Mouse (Mus musculus): ENCODE measurements around the gene Pik3cg. TPM values are rescaled to one million over a fixed set of nuclear protein-coding genes. Genes with fewer than 3 reads are reported as not detected.

The Pik3cg gene
- polyA plus RNA-seq, 3 experiments from 2014 or later: 22.5 to 29.8 (median 27.2) TPM

- ATAC-seq: no peak
These were observed 7.3 kb downstream of the Pik3cg start for GRCm38 (mm10) chr12:32201070-32201585.

DNA sequence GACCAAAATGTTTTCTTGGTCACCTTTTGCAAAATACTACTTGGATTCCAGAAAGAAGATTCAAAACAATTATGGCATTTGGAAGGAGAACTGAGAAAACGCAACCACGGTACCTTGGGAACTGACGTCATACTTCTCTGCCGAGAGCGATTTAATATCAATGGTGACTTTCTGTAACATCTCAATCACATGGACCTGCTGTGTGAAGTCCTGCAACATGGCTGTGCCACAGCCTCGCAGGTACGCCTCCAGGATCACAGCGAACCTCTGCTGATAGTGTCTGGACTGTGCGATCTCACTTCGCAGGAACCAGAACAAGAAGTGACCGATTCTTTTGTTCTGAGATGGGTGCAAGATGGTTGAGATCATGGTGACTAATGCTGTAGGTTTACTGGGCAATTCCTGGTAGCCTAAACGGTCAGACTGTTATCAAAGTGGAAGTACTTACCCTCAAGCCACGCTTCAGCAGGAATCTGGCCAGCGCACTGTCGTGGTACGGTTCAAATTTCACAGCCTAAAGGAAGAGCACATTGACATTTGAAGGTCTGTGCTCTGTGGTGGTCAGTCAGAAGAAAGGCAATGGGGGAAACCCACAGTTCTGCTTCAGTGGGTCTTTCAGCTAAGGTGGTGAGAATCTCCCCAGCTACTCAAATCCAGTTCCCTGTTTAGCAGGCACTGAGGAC is 7.9 kb downstream of the Pik3cg start:
- no peak for ATAC-seq

- no peak for ATAC-seq
These were observed 9.0 kb downstream of the Pik3cg start for GRCm38 (mm10) chr12:32199422-32199821.

GRCm38 (mm10) chr12:32198025-32198424 is 10.4 kb downstream of the Pik3cg start:
- no peak for ATAC-seq

DNA sequence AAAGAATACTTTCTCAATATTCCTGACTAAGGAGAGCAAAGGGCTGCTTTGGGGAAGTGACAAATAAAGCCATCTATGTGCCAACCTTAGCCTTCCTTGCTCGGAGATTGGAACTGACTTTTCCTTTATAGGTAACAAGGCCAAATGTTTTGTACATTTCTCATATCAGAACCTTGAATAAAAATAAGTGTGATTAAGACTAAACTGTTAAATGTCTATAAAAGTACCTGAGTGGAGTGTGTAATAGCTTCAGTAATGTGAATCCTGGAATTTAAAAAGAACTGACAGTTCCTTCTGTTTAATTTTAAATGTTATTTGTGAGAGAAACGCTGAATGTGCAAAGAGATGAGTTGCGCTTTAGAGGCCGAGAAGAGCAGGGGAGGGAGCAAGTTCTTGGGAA is 13.5 kb downstream of the Pik3cg start:
- no peak for ATAC-seq

DNA sequence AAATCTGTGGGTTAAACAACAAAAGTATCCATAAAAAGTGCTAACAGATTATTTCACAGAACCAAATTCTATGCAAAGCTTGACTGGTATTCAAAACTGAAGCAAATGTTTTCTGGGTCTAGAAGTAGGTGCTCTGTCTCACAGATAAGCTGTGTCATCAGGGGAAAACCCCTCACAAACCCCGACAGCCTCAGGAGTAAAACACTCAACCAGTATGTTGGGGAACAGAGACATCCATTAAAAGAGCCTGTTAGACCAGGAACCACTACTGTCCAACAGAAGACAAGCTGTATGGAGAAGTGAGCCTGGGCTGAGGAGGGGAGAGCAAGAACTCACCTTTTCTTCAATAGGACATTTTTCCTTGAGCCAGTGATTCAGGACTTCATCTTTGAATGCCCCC is 14.1 kb downstream of the Pik3cg start:
- ATAC-seq: no peak

DNA sequence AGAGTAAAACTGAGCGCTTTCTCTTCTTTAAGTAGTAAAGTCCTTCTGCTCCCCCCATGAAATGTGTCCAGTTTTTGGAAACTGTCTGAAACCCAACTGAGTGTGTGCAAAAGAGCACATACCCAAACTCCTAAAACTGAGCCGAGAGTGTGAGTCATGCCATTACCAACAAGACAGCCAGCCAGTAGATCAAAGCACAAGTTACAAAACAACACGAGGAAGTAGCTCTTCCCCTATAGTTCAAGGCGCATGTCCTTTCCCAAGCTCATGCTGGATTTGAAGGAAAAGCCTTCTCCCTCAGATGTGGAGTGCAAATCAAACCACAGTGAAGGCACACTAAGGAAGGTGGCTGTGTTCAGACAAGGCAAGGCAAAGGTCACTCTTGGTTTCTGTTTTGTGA is 17.5 kb downstream of the Pik3cg start:
- ATAC-seq: no peak

DNA sequence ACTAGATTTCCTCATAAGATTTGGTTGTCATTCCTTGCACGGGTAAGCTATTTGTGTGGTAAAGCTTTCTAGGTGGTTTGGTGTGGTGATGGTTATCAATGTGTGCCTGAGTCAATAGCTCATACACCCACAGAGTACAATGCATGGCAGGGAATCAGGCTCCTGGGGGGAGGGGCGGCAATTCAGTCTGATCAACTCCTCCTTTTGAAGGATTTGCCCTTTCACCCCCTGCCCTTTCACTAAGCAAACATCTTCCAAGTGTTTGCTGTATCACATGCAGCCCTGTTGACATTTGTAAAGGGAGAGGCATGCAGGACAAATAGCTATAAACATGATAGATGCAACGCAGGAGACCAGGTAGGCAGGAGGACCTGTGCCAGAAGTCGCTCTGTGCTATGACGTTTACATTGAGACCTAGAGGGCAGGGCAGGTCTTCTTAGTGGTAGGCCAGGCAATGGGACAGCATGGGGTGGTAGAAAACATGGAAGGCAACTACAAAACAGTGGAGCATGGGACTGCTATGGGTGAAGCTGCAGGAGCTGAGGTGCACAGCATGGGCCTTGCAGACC is 20.7 kb downstream of the Pik3cg start:
- no peak for ATAC-seq

DNA sequence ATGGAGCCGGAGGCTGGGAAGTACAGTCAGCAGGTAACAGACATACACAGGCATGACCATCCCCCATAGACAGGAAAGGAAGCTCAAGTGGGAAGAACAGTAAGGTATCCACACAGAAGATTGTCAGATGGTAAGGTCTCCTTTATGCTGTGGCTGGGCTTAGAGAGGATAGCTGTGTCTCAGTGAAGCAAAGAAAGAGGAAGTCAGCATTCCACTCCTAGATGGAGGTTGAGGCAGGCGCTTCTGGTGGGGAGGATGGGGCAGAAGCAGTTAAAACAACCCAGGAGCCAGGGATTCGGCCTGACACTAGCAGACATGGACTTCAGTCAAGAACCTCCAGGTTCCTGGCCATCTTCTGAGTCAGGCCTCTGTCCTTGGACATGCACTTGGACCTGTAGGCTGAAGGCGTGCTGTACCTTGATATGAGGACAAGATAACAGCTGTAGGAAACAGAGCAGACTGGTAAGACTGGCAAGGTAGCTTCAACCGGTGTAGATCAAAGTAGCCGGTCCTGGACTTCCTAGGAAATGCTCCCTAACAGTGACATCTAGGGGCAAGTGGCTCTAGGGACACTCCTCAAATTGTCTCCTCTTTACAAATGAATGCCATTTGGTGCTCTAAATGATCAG is 21.7 kb downstream of the Pik3cg start:
- ATAC-seq: no peak

DNA sequence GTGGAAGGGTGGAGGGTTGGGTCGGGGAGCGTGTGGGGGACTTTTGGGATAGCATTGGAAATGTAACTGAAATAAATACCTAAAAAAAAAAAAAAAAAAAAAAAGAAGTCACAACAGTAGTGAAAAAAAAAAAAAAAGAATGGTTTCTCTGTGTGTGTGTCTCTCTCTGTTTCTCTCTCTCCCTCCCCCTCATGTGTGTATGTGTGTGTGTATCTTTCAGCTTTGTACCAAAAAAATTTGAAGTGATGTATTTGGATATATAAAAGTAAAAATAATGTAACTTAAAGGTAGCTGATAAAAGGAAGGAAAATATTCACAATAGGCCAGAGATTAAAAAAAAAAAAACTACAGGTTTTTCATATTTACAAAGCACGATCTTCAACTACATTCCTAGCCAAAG is 23.6 kb downstream of the Pik3cg start:
- no peak for ATAC-seq

GRCm38 (mm10) chr12:32183584-32183983 is 24.9 kb downstream of the Pik3cg start:
- ATAC-seq: no peak

DNA sequence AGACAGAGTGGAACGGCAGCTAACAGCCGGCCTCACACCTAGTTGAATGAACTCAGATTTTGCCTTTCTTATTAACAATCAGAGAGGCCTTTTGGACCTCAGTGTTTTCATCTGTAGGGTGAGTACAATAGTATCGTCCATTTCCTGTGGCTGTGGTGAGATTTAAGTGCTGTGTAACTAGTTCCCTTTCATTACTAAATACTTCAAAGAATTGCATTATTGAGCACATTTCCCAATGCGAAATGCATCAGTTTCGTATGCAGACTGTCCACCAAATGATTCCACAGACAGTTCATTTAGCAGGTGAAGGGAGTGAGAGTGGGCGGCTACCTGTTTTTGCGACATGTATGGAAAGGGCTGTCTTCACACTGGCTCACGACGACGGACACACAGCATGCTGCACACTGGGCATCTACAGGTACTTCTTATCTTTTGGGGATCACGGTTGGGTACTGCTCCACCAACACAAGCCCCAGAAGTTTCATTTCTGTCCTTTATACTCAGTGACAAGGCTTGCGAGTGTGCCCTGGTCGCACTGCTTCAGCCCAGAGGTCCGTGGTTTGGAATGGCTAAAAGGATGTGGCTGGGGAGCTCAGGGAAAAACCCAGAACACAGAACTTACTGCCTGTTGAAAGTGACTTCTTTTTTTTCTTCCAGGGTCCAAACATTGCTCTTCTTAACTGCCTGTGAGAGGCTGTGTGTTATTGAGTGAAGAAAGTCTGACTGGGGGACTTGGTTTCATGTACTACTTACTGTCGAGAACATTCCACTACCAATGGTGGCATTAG is 25.6 kb downstream of the Pik3cg start:
- ATAC-seq: no peak

- no peak for ATAC-seq
These were observed 26.6 kb downstream of the Pik3cg start for GRCm38 (mm10) chr12:32181885-32182284.

GRCm38 (mm10) chr12:32174437-32174836 is 34.0 kb downstream of the Pik3cg start:
- ATAC-seq: no peak

GRCm38 (mm10) chr12:32172826-32173225 is 35.6 kb downstream of the Pik3cg start:
- no peak for ATAC-seq

DNA sequence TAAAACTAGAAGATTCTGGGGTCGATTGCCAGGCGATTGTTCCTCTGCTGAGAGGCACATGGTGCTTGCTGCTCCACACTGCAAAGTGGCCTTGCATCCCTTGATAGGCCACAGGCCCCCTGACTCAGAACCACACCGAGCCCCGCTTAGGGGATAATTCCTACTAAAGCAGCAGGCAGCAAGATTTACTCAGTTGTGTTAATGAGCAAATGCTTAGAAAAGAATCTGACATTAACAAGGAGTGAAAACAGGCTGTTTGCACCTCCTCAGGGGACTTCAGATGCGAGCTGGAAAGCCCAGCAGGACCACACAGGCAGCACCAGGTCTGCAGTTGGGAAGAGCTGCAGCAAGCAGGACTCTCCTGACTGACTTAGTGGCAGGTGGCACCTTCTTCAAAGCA is 39.3 kb downstream of the Pik3cg start:
- no peak for ATAC-seq

DNA sequence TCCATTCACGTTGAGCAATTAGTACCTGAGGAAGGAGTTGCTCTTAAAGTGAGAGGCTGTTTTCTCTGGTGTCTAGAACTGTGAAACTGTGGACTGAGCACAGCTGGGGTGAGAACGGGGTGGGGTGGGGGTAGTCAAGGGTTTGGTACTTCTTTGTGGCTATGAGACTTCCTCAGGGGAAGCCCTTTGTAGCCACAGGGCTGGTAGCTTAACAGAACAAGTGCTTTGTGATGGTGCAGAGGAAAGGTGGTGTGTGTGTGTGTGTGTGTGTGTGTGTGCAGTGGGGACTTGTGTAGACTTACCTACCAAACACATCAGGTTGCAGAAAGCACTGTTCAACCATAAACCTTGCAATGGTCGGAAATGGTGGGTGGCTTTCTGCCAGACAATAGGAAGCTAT is 39.7 kb downstream of the Pik3cg start:
- peak; percentile 83 for ATAC-seq

- no peak for ATAC-seq
These were observed 44.8 kb downstream of the Pik3cg start for GRCm38 (mm10) chr12:32163706-32164105.

GRCm38 (mm10) chr12:32158757-32159156 is 49.7 kb downstream of the Pik3cg start:
- ATAC-seq: no peak

GRCm38 (mm10) chr12:32146606-32147005 is 61.9 kb downstream of the Pik3cg start:
- no peak for ATAC-seq

DNA sequence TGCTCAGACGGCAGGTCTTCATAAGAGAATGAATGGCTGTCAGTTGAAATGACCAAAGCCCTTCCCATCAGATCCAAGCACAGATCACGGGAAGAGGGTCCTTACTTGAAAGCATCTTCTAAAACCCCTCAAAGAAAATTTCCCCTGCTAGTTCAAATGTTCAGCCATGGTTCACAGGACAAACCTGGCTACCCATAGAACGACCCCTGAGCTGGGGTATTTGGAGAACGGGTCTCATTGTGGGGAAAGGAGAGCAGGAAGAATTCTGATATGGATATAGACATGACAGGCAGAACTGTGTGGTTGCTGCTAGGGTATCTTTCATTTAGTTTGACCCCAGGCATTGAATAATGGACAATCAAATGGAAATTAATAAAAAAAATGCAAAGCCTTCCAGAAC is 62.8 kb downstream of the Pik3cg start:
- no peak for ATAC-seq

DNA sequence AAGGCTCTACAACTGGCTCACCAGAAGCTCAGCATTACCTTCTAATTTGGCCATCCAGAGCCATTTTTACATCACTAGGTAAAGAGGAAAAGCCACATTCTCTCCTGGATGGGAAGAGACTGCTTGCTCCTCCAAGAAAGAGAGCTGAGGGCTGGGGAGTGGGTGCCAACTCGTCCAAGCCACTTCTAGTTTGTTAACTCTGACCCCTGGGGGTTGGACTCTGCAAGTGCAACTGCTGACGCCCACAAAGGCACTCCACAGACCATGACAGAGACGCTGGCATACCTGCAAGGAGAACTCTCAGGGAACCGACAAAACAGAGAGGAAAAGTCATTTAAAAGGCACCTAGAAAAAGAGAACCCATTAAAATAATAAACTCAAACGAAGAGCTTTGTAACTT is 63.9 kb downstream of the Pik3cg start:
- ATAC-seq: peak; percentile 72

DNA sequence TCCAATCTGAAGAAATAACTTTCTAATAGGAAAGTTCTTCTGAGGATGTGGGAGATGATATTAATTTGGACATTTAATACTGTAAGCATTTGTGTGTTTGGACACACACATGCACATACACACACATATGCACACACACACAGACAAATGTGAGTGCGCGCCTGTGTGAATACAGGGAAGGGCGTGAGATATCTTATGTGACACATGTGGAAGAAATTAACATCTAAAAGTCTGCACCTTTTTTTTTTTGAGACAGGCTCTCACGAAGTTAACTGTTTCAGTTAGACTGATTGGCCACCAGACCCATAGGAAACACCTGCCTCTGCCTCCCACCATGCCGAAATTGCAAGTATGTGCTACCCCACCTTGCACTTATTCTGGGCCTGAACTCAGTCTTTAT is 64.7 kb downstream of the Pik3cg start:
- ATAC-seq: no peak

Data from inflammation-experienced regulatory T-cells, adult 6 months (primary cell).